Mouse (Mus musculus): ENCODE results near the gene Ubac2. TPM values are rescaled to one million over a fixed set of nuclear protein-coding genes. Genes with fewer than 3 reads are reported as not detected.
A peak's percentile ranks its signal among the peaks of the same experiment; 100 is the strongest.
"Not testable (repeated sequence)": the region's sequence is repeated elsewhere in the genome, so short reads cannot be mapped to it uniquely, and the experiment has no call there.

Ubac2 gene
- polyA plus RNA-seq, 1 experiment from 2014 or later = 22.6 TPM

DNA sequence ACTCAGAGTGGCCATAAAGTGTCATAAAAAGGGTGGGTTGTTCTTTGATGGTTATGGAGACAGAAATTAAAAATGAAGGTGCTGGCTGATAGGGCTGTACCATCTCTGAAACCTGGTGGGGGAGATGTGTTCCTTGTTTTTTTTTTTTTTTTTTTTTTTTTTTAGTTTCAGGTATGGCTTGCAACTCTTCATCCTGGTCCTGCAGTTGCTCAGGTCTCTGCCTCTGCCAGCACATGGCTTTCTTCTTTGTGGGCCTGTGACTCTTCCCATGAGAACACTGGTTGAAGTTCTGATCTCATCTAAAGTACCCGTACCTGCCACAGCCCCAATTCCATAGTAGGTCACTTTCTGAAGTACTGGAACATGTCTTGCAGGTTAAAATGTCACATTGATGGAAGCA, 5.7 kb upstream of the Ubac2 start:
- peaks cover 5% of the 10 kb centered on the region for H3K4me1 ChIP-seq (replicated peaks)
- H3K9me3 ChIP-seq (replicated peaks) = no peaks in the 10 kb centered on the region
- DNase-seq = no peak
- WGBS (ENCODE audit: insufficient replicate concordance) = 71% methylated on average over 1 of the region's 1 CpGs
- ATAC-seq (ENCODE audit: low read depth) = no peak
- H3K27ac ChIP-seq = no peak overlapping the region
- H3K27me3 ChIP-seq = no peaks in the 10 kb centered on the region
- H3K4me2 ChIP-seq = no peak overlapping the region
- H3K4me3 ChIP-seq (replicated peaks) = no peak overlapping the region
- no peaks in the 10 kb centered on the region for H3K36me3 ChIP-seq
- no peak overlapping the region for H3K9ac ChIP-seq

DNA sequence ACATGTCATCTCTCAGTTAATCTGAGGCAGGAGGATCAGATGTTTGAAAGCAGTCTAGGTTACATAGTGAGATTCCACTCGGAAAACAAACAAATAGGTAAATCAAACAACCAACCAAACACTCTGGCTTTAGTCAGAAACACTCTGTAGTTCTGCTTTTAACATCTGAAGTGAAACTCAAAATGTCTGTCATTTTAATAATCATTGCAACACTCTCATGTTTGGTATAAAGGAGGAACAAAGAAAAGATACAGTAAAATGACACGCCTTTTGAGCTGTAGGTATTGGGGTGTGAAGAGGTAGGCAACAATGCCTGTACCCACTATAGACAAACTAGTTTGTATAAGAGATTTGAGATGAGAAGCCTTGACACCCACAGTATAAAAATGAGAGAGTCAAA, 5.2 kb upstream of the Ubac2 start:
- DNase-seq (no peak), ATAC-seq (ENCODE audit: low read depth) (no peak)
- no peak overlapping the region for H3K9ac ChIP-seq
- H3K4me1 ChIP-seq (replicated peaks) = peaks cover 6% of the 10 kb centered on the region
- no peak overlapping the region for H3K27ac ChIP-seq
- H3K27me3 ChIP-seq = no peaks in the 10 kb centered on the region
- no peak overlapping the region for H3K4me3 ChIP-seq (replicated peaks)
- no peaks in the 10 kb centered on the region for H3K9me3 ChIP-seq (replicated peaks)
- no peaks in the 10 kb centered on the region for H3K36me3 ChIP-seq
- 60% methylated on average over 2 of the region's 2 CpGs for WGBS (ENCODE audit: insufficient replicate concordance)
- H3K4me2 ChIP-seq = no peak overlapping the region

DNA sequence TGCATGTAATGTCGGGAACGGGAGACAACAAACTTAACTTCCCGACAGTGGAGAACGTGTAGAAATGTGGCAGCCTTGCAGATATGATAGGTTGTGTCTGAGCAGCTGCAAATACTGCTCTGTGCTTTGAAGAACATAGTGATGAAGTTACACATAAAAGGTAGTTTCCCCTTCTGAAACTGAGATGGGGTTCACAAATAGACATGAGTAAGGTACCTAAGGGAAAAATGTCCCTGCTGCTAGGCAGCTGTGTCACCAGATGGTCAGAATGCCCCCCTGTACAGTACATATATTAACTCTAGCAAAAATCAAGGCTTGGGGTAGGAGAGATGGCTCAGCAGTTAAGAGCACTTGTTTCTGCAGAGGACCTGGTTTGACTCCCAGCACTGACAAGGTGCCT, 4.8 kb upstream of the Ubac2 start:
- H3K4me1 ChIP-seq (replicated peaks) = peaks cover 6% of the 10 kb centered on the region
- no peak overlapping the region for H3K9ac ChIP-seq
- no peak overlapping the region for H3K4me2 ChIP-seq
- no peak for DNase-seq
- ATAC-seq (ENCODE audit: low read depth) = no peak
- no peaks in the 10 kb centered on the region for H3K36me3 ChIP-seq
- no peak overlapping the region for H3K27ac ChIP-seq
- WGBS (ENCODE audit: insufficient replicate concordance) = 58% methylated on average over 4 of the region's 4 CpGs
- H3K9me3 ChIP-seq (replicated peaks) = no peaks in the 10 kb centered on the region
- H3K4me3 ChIP-seq (replicated peaks) = no peak overlapping the region
- no peaks in the 10 kb centered on the region for H3K27me3 ChIP-seq

DNA sequence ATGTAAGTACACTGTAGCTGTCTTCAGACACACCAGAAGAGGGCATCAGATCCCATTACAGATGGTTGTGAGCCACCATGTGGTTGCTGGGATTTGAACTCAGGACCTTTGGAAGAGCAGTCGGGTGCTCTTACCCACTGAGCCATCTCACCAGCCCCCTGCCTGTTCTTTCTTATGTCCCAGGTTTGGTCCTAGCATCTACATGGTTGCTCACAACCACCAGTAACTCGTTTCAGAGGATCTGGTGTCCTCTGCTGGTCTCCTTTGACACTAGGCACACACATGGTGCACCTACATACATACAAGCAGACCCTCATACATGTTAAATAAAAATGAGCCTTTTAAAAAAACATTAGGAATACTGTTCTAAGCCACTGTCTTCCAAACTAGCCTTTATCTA, 2.2 kb upstream of the Ubac2 start:
- not testable (repeated sequence) for H3K9me3 ChIP-seq (replicated peaks); ATAC-seq (ENCODE audit: low read depth); H3K9ac ChIP-seq; H3K27ac ChIP-seq; H3K27me3 ChIP-seq; H3K4me2 ChIP-seq; H3K4me3 ChIP-seq (replicated peaks); DNase-seq; H3K36me3 ChIP-seq
- 58% methylated on average over 2 of the region's 2 CpGs for WGBS (ENCODE audit: insufficient replicate concordance)
- peaks cover 29% of the 10 kb centered on the region for H3K4me1 ChIP-seq (replicated peaks)

DNA sequence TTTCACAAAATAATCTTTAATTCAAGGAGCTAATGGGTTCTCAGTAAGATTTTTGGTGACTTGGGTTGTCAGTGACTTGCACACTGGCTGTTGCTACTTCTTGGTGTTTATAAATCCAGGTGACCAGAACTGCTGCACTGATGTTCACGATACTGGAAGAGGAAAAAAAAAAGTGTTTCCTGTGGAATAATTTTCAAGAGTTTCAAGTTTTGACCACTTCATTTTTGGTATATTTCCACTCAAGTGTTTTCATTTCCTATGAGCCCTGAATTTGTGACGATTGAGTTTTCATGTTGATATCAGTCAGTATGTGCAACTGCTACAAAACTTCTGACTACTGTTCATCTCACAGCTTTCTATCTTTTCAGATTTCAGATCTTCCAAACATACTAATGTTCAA, 1.6 kb upstream of the Ubac2 start:
- Histone ChIP-seq H3K9ac (no peak overlapping the region), H3K4me1 (replicated peaks) (peaks cover 33% of the 10 kb centered on the region), H3K27ac (no peak overlapping the region)

DNA sequence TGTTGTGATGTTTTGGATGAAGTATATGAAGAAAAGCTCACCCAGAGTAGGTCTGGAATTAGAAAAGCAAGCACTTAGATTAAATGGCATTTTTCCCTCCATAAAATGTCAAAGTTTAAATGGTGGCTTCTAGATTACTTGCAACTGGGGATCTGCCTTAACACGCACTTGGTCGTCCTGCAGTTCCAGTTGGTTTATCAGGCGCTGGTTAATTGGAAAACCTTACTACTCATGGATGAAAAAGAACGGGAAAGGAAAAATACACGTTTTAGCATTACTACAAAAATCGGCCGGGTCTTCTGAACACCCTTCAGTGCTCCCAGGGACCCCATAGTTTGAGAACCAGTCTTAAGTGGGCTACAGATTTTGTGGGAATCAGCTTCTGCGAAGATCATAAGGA, 780 bp upstream of the Ubac2 start:
- 27% methylated on average over 8 of the region's 8 CpGs for WGBS (ENCODE audit: insufficient replicate concordance)
- H3K9ac ChIP-seq = peak overlapping the region; percentile 95
- H3K4me1 ChIP-seq (replicated peaks) = peaks cover 40% of the 10 kb centered on the region
- no peaks in the 10 kb centered on the region for H3K36me3 ChIP-seq
- H3K9me3 ChIP-seq (replicated peaks) = no peaks in the 10 kb centered on the region
- peak overlapping the region; percentile 90 for H3K4me3 ChIP-seq (replicated peaks)
- no peak for ATAC-seq (ENCODE audit: low read depth)
- H3K27me3 ChIP-seq = no peaks in the 10 kb centered on the region
- peak overlapping the region; percentile 91 for H3K27ac ChIP-seq
- peak overlapping the region; percentile 95 for H3K4me2 ChIP-seq
- DNase-seq = no peak

More for the DNA sequence above, 1.6 kb upstream of the Ubac2 start:
- DNase-seq (no peak), ATAC-seq (ENCODE audit: low read depth) (no peak)
- H3K4me2 ChIP-seq = no peak overlapping the region
- no peaks in the 10 kb centered on the region for H3K27me3 ChIP-seq
- H3K4me3 ChIP-seq (replicated peaks) = no peak overlapping the region
- H3K36me3 ChIP-seq = no peaks in the 10 kb centered on the region
- H3K9me3 ChIP-seq (replicated peaks) = no peaks in the 10 kb centered on the region
- 67% methylated on average over 2 of the region's 2 CpGs for WGBS (ENCODE audit: insufficient replicate concordance)

DNA sequence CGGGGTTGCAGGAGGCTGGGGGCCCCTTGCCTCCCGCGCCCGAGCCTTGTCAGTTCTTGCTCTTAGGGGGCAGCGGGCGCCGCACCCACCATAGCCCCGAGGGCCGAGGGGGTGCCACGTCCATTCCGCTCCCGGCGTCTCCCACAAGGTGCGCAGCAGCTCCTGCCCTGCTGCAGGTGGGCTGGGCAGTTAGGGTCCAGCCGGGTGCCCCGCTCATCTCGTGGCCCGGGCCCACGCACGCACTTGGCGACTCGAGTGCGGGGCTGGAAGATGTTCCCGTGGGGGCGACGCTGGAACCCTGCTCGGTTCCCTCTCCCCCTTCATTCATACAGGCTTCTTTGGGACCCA, 413 bp downstream of the Ubac2 start:
- H3K9me3 ChIP-seq (replicated peaks) = no peaks in the 10 kb centered on the region
- no peak for DNase-seq
- H3K4me3 ChIP-seq (replicated peaks) = peak overlapping the region; percentile 90
- peak; percentile 45 for ATAC-seq (ENCODE audit: low read depth)
- H3K36me3 ChIP-seq = no peaks in the 10 kb centered on the region
- peak overlapping the region; percentile 95 for H3K9ac ChIP-seq
- H3K4me2 ChIP-seq = peak overlapping the region; percentile 95
- H3K4me1 ChIP-seq (replicated peaks) = peaks cover 52% of the 10 kb centered on the region
- no peaks in the 10 kb centered on the region for H3K27me3 ChIP-seq
- H3K27ac ChIP-seq = peak overlapping the region; percentile 69
- WGBS (ENCODE audit: insufficient replicate concordance) = under 1% methylated on average over 27 of the region's 27 CpGs

DNA sequence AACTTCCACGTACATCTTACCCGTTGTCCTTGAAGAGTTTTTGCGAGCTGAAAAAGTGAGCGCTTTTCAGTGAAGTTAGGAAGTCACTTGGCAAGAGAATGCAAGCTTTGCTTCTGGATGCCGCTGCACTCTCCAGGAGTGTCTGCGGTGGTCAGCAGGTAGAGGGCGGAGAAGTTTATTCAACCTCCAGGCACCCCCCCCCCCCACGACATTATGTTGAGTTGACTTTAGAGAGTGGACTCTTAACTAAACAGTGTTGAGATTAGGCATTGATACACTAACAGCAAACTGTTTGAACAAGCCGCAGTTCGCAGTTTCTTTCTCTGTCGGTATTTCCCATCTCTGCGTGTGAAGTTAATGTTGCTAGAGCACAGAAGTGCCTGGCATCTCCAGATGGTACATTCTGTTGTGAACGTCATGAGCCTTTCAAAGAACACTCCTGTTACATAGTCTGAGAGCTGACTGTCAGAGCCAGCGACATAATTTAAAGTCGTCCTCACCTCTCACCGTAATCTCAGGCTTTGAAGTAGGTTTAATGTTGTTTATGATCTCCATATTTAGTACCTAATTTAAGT, 933 bp downstream of the Ubac2 start:
- peaks cover 56% of the 10 kb centered on the region for H3K4me1 ChIP-seq (replicated peaks)
- 22% methylated on average over 16 of the region's 16 CpGs for WGBS (ENCODE audit: insufficient replicate concordance)
- H3K4me3 ChIP-seq (replicated peaks) = peak overlapping the region; percentile 90
- ATAC-seq (ENCODE audit: low read depth) (no peak), DNase-seq (no peak)
- H3K27ac ChIP-seq = no peak overlapping the region
- no peaks in the 10 kb centered on the region for H3K27me3 ChIP-seq
- H3K36me3 ChIP-seq = no peaks in the 10 kb centered on the region
- H3K9me3 ChIP-seq (replicated peaks) = no peaks in the 10 kb centered on the region
- peak overlapping the region; percentile 95 for H3K4me2 ChIP-seq
- H3K9ac ChIP-seq = peak overlapping the region; percentile 95

DNA sequence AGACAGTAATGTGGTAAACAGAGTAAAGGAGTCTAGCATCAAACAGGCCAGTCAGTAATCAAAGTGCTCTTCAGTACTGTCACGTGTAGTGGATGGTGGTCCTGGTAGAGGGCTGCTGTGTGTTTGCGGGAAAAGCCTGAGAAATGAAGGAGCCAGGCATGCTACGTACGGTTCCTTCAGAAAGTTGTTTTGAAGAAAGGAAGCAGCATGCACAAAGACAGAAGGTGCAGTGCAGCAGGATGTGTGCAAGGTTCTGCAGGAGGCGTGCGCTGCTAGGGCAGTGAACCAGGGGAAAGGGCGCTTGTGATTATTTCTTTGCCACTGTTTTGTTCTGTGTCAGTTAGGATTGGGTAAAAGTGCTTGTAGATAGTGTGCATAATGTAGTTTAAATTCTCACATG, 2.8 kb downstream of the Ubac2 start:
- H3K9me3 ChIP-seq (replicated peaks) = no peaks in the 10 kb centered on the region
- no peak for DNase-seq
- H3K4me1 ChIP-seq (replicated peaks) = peaks cover 61% of the 10 kb centered on the region
- no peak for ATAC-seq (ENCODE audit: low read depth)
- H3K4me2 ChIP-seq = no peak overlapping the region
- H3K36me3 ChIP-seq = no peaks in the 10 kb centered on the region; the same call in 1 of the 2 replicates
- no peak overlapping the region for H3K4me3 ChIP-seq (replicated peaks)
- no peak overlapping the region for H3K9ac ChIP-seq
- H3K27me3 ChIP-seq = no peaks in the 10 kb centered on the region
- 83% methylated on average over 7 of the region's 7 CpGs for WGBS (ENCODE audit: insufficient replicate concordance)
- H3K27ac ChIP-seq = no peak overlapping the region

DNA sequence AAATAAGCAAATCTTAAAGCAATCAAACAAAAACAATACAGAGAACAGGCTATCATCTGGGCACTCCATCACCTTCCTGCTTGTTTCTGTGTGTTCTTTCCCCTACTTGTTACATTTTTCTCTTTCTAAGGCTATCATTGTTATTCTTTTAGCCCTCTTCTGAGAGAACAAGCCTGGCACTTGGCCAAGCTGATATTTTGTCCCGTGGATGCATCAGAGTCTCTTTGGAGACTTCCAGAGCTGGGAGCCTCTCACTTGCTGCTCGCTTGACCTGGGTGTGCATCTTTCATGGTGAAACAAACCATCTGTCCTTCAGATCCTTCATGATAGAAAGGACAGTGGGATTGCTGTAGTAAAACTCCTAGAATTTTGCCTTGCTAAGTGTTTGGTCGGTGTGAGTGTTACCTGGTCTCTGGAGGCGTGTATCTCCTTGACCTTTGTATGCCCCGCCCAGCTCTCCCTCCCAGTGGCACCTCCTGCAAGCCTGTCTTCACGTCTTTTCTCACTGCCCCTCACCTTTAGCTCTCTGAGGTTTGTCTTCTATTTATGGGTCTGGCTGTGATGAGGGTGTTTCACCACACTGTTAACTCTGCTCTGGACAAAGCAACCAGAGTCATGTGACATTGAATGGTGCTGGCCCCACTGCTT, 5.9 kb downstream of the Ubac2 start:
- Histone ChIP-seq H3K27ac (no peak overlapping the region), H3K4me3 (replicated peaks) (no peak overlapping the region), H3K4me2 (no peak overlapping the region), H3K9me3 (replicated peaks) (no peaks in the 10 kb centered on the region), H3K4me1 (replicated peaks) (peaks cover 54% of the 10 kb centered on the region), H3K9ac (no peak overlapping the region), H3K27me3 (no peaks in the 10 kb centered on the region), H3K36me3 (no peaks in the 10 kb centered on the region; the same call in 1 of the 2 replicates)
- DNase-seq (no peak), ATAC-seq (ENCODE audit: low read depth) (no peak)
- 70% methylated on average over 6 of the region's 6 CpGs for whole genome bisulfite sequencing (ENCODE audit: insufficient replicate concordance)

DNA sequence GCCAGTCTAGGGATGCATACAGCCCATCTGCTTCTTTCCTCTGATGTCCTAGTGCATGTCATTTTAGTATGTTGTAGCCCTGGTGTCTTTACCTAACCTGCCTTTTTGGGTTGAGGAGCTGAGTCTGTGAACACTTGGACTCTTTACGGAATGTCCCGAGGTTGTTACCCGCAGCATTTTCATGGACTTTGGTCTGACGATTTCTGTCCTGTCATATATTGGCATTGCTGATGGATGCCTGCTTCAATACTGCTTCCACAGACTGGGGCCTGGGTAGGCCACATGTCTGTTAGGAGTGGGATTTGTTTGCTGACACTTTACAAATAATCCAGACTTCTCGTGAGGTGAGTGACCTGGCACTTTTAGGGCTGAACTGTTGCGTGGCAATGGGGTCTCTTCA, 15.3 kb downstream of the Ubac2 start:
- DNase-seq = no peak
- no peaks in the 10 kb centered on the region for H3K36me3 ChIP-seq
- H3K4me3 ChIP-seq (replicated peaks) = no peak overlapping the region
- H3K4me1 ChIP-seq (replicated peaks) = peaks cover 14% of the 10 kb centered on the region
- 73% methylated on average over 6 of the region's 6 CpGs for WGBS (ENCODE audit: insufficient replicate concordance)
- H3K9me3 ChIP-seq (replicated peaks) = no peaks in the 10 kb centered on the region
- no peaks in the 10 kb centered on the region for H3K27me3 ChIP-seq
- H3K27ac ChIP-seq = no peak overlapping the region
- no peak overlapping the region for H3K4me2 ChIP-seq
- H3K9ac ChIP-seq = no peak overlapping the region
- no peak for ATAC-seq (ENCODE audit: low read depth)

DNA sequence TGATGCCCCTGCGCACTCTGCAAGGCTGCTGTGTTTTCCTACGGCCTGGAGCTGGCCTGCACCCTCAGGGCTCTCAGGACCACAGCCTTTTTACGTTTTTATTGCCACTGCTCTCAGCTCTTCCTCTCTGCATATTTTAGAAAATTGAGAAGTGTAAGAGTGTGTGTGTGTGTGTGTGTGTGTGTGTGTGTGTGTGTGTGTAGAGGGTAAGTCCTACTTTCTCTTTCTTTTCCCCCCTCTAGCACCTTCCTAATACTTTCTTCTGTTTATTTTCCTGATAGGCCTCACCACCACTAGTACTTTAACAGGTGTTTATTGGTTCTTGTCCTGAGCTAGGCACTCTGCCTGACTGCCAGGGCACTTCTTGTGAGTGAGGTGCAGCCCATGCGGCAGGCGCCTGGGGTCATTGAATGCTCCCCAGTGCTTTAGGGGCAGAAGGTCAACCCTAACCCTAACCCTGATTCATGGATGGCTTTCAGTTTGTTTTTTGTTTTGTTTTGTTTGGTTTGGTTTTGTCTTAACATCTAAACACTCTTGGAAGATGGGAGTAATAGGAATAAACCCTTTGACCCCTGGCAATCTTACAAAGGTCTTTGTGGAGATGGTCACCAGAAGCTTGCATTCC, 16.2 kb downstream of the Ubac2 start:
- DNase-seq = no peak
- no peak overlapping the region for H3K4me3 ChIP-seq (replicated peaks)
- H3K27me3 ChIP-seq = no peaks in the 10 kb centered on the region
- H3K9me3 ChIP-seq (replicated peaks) = no peaks in the 10 kb centered on the region
- no peak overlapping the region for H3K4me2 ChIP-seq
- ATAC-seq (ENCODE audit: low read depth) = no peak
- no peaks in the 10 kb centered on the region for H3K36me3 ChIP-seq
- WGBS (ENCODE audit: insufficient replicate concordance) = 79% methylated on average over 5 of the region's 5 CpGs
- H3K9ac ChIP-seq = no peak overlapping the region
- H3K4me1 ChIP-seq (replicated peaks) = peaks cover 22% of the 10 kb centered on the region
- no peak overlapping the region for H3K27ac ChIP-seq
